Mouse (Mus musculus): ENCODE measurements around the gene Kmt2d. TPM values are rescaled to one million over a fixed set of nuclear protein-coding genes. Genes with fewer than 3 reads are reported as not detected.

The Kmt2d gene
- total RNA-seq, 2 experiments from 2014 or later, result 63.9 to 68.6 TPM

Other genes with a start within 250 kb of the Kmt2d start
- 10 to 100 TPM; 22.1 to 22.5 TPM for gene Cacnb3, start 240.4 kb downstream of the Kmt2d start, total RNA-seq (2021)
- 10 to 100 TPM; 62.5 to 67.3 TPM for gene Ddx23, start 208.3 kb downstream of the Kmt2d start, total RNA-seq (2021)
- 1 to 10 TPM in 1 of 2 experiments, under 1 TPM in 1; 0.75 to 1.2 TPM for gene Rnd1, start 193.7 kb downstream of the Kmt2d start, total RNA-seq (2021)
- not detected for gene Ccdc65, start 163.0 kb downstream of the Kmt2d start, total RNA-seq (2021)
- gene Fkbp11, start 143.0 kb downstream of the Kmt2d start, total RNA-seq (2021), result 10 to 100 TPM; 16.6 to 17.2 TPM
- 10 to 100 TPM; 30.8 to 31.7 TPM for gene Arf3, start 108.0 kb downstream of the Kmt2d start, total RNA-seq (2021)
- 1 to 10 TPM; 2.7 TPM for gene Wnt10b, start 93.1 kb downstream of the Kmt2d start, total RNA-seq (2021)
- gene Wnt1, start 81.3 kb downstream of the Kmt2d start, total RNA-seq (2021), result under 1 TPM; 0.15 to 0.21 TPM
- 1 to 10 TPM; 1.8 TPM for gene Ddn, start 61.7 kb downstream of the Kmt2d start, total RNA-seq (2021)
- 10 to 100 TPM; 42.8 to 42.9 TPM for gene Prkag1, start 39.7 kb downstream of the Kmt2d start, total RNA-seq (2021)
- 1 to 10 TPM; 2.4 to 3.6 TPM for gene Rhebl1, start 23.3 kb upstream of the Kmt2d start, total RNA-seq (2021)
- gene Dhh, start 27.3 kb upstream of the Kmt2d start, total RNA-seq (2021), result 1 to 10 TPM; 5.0 to 7.8 TPM
- gene Lmbr1l, start 47.0 kb upstream of the Kmt2d start, total RNA-seq (2021), result 10 to 100 TPM; 16.9 to 19.8 TPM
- gene Tuba1b, start 63.4 kb upstream of the Kmt2d start, total RNA-seq (2021), result 100 to 1,000 TPM; 402 to 455 TPM
- gene Gm49450, start 82.3 kb upstream of the Kmt2d start, total RNA-seq (2021), result not detected
- gene Tuba1a, start 82.5 kb upstream of the Kmt2d start, total RNA-seq (2021), result 100 to 1,000 TPM; 355 to 415 TPM
- 10 to 100 TPM; 62.2 to 80.4 TPM for gene Tuba1c, start 158.7 kb upstream of the Kmt2d start, total RNA-seq (2021)
- 1 to 10 TPM; 3.0 to 4.7 TPM for gene Prph, start 184.0 kb upstream of the Kmt2d start, total RNA-seq (2021)
- gene Troap, start 203.4 kb upstream of the Kmt2d start, total RNA-seq (2021), result 10 to 100 TPM in 1 of 2 experiments, 1 to 10 TPM in 1; 5.9 to 10.6 TPM
- gene C1ql4, start 216.6 kb upstream of the Kmt2d start, total RNA-seq (2021), result not detected
- gene Dnajc22, start 222.0 kb upstream of the Kmt2d start, total RNA-seq (2021), result not detected

Measured in gastrocnemius, postnatal 4 days (tissue).